Mouse (Mus musculus) mesoderm, embryonic 11.5 days (tissue): ENCODE results near the gene Eif4enif1.

ENCODE experiments used
- DNase-seq: peaks from one replicate; pipeline ENCODE4 v3.0.0-alpha.2; 2012; ENCODE audit warnings: low read depth, low spot score

Gene Eif4enif1

GRCm38 (mm10) chr11:3267133-3267532 lies 64.9 kb downstream of the Eif4enif1 start:
- DNase-seq, result no peak

- no peak for DNase-seq
These were observed 67.0 kb downstream of the Eif4enif1 start for GRCm38 (mm10) chr11:3269241-3269640.

GRCm38 (mm10) chr11:3278351-3278750 lies 76.2 kb downstream of the Eif4enif1 start:
- DNase-seq, result no peak

- DNase-seq, result no peak
These were observed 77.5 kb downstream of the Eif4enif1 start for GRCm38 (mm10) chr11:3279729-3280128.

- DNase-seq, result no peak
These were observed 80.7 kb downstream of the Eif4enif1 start for GRCm38 (mm10) chr11:3282887-3283286.

GRCm38 (mm10) chr11:3283645-3284044 lies 81.5 kb downstream of the Eif4enif1 start:
- no peak for DNase-seq

- DNase-seq, result no peak
These were observed 83.7 kb downstream of the Eif4enif1 start for GRCm38 (mm10) chr11:3285940-3286339.

- DNase-seq, result peak; percentile 24
These were observed 84.9 kb downstream of the Eif4enif1 start for GRCm38 (mm10) chr11:3287131-3287530.

- no peak for DNase-seq
These were observed 85.7 kb downstream of the Eif4enif1 start for GRCm38 (mm10) chr11:3287921-3288320.

GRCm38 (mm10) chr11:3288521-3289301 lies 86.5 kb downstream of the Eif4enif1 start, which contains the start of gene Patz1:
TSS of gene Patz1 (plus strand) at chr11:3288874.
- peak; percentile 65 for DNase-seq

GRCm38 (mm10) chr11:3289302-3289802 lies 87.2 kb downstream of the Eif4enif1 start:
- DNase-seq, result peak; percentile 94

GRCm38 (mm10) chr11:3289803-3290639 lies 87.8 kb downstream of the Eif4enif1 start:
- peak; percentile 93 for DNase-seq

- DNase-seq, result peak; percentile 34
These were observed 88.6 kb downstream of the Eif4enif1 start for GRCm38 (mm10) chr11:3290640-3291310.

GRCm38 (mm10) chr11:3291311-3292061 lies 89.3 kb downstream of the Eif4enif1 start:
- peak; percentile 28 for DNase-seq

GRCm38 (mm10) chr11:3292062-3292421 lies 89.8 kb downstream of the Eif4enif1 start:
- DNase-seq, result peak; percentile 82

GRCm38 (mm10) chr11:3292711-3293249 lies 90.6 kb downstream of the Eif4enif1 start:
- peak; percentile 91 for DNase-seq

- DNase-seq, result no peak
These were observed 91.2 kb downstream of the Eif4enif1 start for GRCm38 (mm10) chr11:3293361-3293760.
